Mouse (Mus musculus): ENCODE results near the gene Gtse1.

- TF ChIP-seq POLR2A (IDR thresholded peaks at IDR 0.05; ENCODE audit: borderline replicate concordance, extremely low read depth, low read depth, low read length) (no peak), CTCF (IDR thresholded peaks at IDR 0.05; ENCODE audit: insufficient read depth, low read length) (no peak)
Measured at GRCm38 (mm10) chr15:85909492-85909829, 49.9 kb downstream of the Gtse1 start.

Data from lung, adult 2 months (tissue).